Mouse (Mus musculus): ENCODE measurements around the gene Vwa5b1. TPM values are rescaled to one million over a fixed set of nuclear protein-coding genes. Genes with fewer than 3 reads are reported as not detected.

The Vwa5b1 gene
- polyA plus RNA-seq, 1 experiment = 0.08 TPM

DNA sequence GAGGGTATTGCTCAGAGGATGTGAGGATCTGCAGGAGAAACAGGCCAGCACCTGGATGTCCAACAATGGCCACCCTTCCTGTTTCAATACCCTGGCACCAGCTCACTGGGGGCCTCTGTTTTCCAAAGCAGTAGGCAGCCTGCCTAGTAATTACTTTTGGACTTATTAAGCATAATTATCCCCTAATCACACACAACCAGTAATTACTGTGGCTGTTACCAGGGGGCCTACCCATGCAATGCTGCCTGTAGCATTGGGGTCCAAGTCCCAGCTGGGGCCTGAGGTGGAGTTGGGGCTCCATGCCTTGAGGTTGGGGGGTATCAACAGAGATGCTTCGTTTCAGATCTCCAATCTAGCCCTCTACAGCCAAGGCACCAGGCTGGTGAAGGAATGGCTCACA lies 82.6 kb downstream of the Vwa5b1 start:
- WGBS = 41% methylated on average over 1 of the region's 1 CpGs
- H3K27ac ChIP-seq (ENCODE audit: control insufficient read depth, insufficient read depth, low read length) = no peak overlapping the region

DNA sequence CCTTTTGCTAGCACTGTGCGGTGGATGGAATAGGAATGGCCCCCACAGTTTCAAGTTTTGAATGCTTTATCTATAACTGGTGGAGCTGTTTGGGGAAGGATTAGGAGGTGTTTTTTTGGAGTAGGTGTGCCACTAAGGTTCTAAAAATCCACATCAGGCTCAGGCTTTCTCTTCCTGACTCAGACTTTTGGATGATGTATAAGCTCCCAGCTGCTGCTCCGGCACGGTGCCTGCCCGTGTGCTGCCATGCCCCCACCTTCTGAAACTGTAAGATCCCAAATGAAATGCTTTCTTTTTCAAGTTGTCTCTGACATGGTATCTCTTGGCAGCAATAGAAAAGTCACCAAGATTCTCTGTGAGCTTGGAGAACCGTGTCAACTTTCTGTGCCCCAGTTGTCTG lies 84.1 kb downstream of the Vwa5b1 start:
- 93% methylated on average over 5 of the region's 5 CpGs for WGBS
- H3K4me1 ChIP-seq (replicated peaks; ENCODE audit: control insufficient read depth, insufficient read depth, low read length) = no peaks in the 10 kb centered on the region
- DNase-seq = no peak
- H3K36me3 ChIP-seq (ENCODE audit: control insufficient read depth, insufficient read depth, low read length) = no peaks in the 10 kb centered on the region
- H3K4me3 ChIP-seq (ENCODE audit: control insufficient read depth, insufficient read depth, low read length) = no peak overlapping the region
- no peak overlapping the region for H3K27ac ChIP-seq (ENCODE audit: control insufficient read depth, insufficient read depth, low read length)
- no peaks in the 10 kb centered on the region for H3K27me3 ChIP-seq (ENCODE audit: control insufficient read depth, insufficient read depth, low read length)
- TF ChIP-seq POLR2A (IDR thresholded peaks at IDR 0.05; ENCODE audit: control insufficient read depth, extremely low read depth, insufficient read depth, low read length, poor library complexity) (no peak), CTCF (IDR thresholded peaks at IDR 0.05; ENCODE audit: borderline replicate concordance, control insufficient read depth, extremely low read depth, insufficient read depth, low read length, poor library complexity) (no peak)

More for the DNA sequence above, 82.6 kb downstream of the Vwa5b1 start:
- no peak for DNase-seq
- Histone ChIP-seq H3K4me3 (ENCODE audit: control insufficient read depth, insufficient read depth, low read length) (no peak overlapping the region), H3K4me1 (replicated peaks; ENCODE audit: control insufficient read depth, insufficient read depth, low read length) (no peaks in the 10 kb centered on the region), H3K36me3 (ENCODE audit: control insufficient read depth, insufficient read depth, low read length) (no peaks in the 10 kb centered on the region), H3K27me3 (ENCODE audit: control insufficient read depth, insufficient read depth, low read length) (no peaks in the 10 kb centered on the region)
- TF ChIP-seq CTCF (IDR thresholded peaks at IDR 0.05; ENCODE audit: borderline replicate concordance, control insufficient read depth, extremely low read depth, insufficient read depth, low read length, poor library complexity) = no peak
- no peak for TF ChIP-seq POLR2A (IDR thresholded peaks at IDR 0.05; ENCODE audit: control insufficient read depth, extremely low read depth, insufficient read depth, low read length, poor library complexity)

GRCm38 (mm10) chr4:138550557-138550956 lies 85.1 kb downstream of the Vwa5b1 start:
- H3K4me1 ChIP-seq (replicated peaks; ENCODE audit: control insufficient read depth, insufficient read depth, low read length) = no peaks in the 10 kb centered on the region
- no peak overlapping the region for H3K4me3 ChIP-seq (ENCODE audit: control insufficient read depth, insufficient read depth, low read length)
- TF ChIP-seq POLR2A (IDR thresholded peaks at IDR 0.05; ENCODE audit: control insufficient read depth, extremely low read depth, insufficient read depth, low read length, poor library complexity) (no peak), CTCF (IDR thresholded peaks at IDR 0.05; ENCODE audit: borderline replicate concordance, control insufficient read depth, extremely low read depth, insufficient read depth, low read length, poor library complexity) (no peak)
- no peaks in the 10 kb centered on the region for H3K27me3 ChIP-seq (ENCODE audit: control insufficient read depth, insufficient read depth, low read length)
- H3K27ac ChIP-seq (ENCODE audit: control insufficient read depth, insufficient read depth, low read length) = no peak overlapping the region
- no peak for DNase-seq
- 60% methylated on average over 5 of the region's 5 CpGs for WGBS
- no peaks in the 10 kb centered on the region for H3K36me3 ChIP-seq (ENCODE audit: control insufficient read depth, insufficient read depth, low read length)

DNA sequence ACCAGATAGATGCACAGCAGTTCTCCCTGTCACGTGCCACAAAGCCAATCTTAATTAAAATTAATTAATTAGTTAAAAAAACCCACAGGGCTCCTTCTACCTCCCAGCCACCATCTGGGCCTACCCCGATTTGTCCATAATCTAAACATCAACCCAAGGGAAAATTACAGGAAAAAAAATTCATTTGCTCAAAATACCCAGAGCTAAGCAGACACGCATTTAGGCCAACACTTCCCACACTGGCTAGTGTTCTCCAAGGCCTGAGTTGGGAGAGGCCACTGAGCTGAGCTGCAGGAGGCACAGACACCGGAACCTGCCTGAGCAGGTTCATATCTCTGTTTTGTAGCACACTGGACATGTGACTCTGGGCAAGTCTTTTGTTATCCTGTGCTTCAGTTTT lies 86.7 kb downstream of the Vwa5b1 start:
- no peaks in the 10 kb centered on the region for H3K4me1 ChIP-seq (replicated peaks; ENCODE audit: control insufficient read depth, insufficient read depth, low read length)
- DNase-seq = no peak
- H3K4me3 ChIP-seq (ENCODE audit: control insufficient read depth, insufficient read depth, low read length) = no peak overlapping the region
- no peak for TF ChIP-seq CTCF (IDR thresholded peaks at IDR 0.05; ENCODE audit: borderline replicate concordance, control insufficient read depth, extremely low read depth, insufficient read depth, low read length, poor library complexity)
- TF ChIP-seq POLR2A (IDR thresholded peaks at IDR 0.05; ENCODE audit: control insufficient read depth, extremely low read depth, insufficient read depth, low read length, poor library complexity) = no peak
- WGBS = 87% methylated on average over 4 of the region's 4 CpGs
- no peak overlapping the region for H3K27ac ChIP-seq (ENCODE audit: control insufficient read depth, insufficient read depth, low read length)
- H3K27me3 ChIP-seq (ENCODE audit: control insufficient read depth, insufficient read depth, low read length) = no peaks in the 10 kb centered on the region
- no peaks in the 10 kb centered on the region for H3K36me3 ChIP-seq (ENCODE audit: control insufficient read depth, insufficient read depth, low read length)

GRCm38 (mm10) chr4:138548124-138548561 lies 87.5 kb downstream of the Vwa5b1 start:
- no peaks in the 10 kb centered on the region for H3K36me3 ChIP-seq (ENCODE audit: control insufficient read depth, insufficient read depth, low read length)
- WGBS = 32% methylated on average over 10 of the region's 10 CpGs
- DNase-seq = no peak
- no peak overlapping the region for H3K27ac ChIP-seq (ENCODE audit: control insufficient read depth, insufficient read depth, low read length)
- H3K27me3 ChIP-seq (ENCODE audit: control insufficient read depth, insufficient read depth, low read length) = no peaks in the 10 kb centered on the region
- no peaks in the 10 kb centered on the region for H3K4me1 ChIP-seq (replicated peaks; ENCODE audit: control insufficient read depth, insufficient read depth, low read length)
- no peak overlapping the region for H3K4me3 ChIP-seq (ENCODE audit: control insufficient read depth, insufficient read depth, low read length)
- TF ChIP-seq CTCF (IDR thresholded peaks at IDR 0.05; ENCODE audit: borderline replicate concordance, control insufficient read depth, extremely low read depth, insufficient read depth, low read length, poor library complexity) = no peak
- no peak for TF ChIP-seq POLR2A (IDR thresholded peaks at IDR 0.05; ENCODE audit: control insufficient read depth, extremely low read depth, insufficient read depth, low read length, poor library complexity)

GRCm38 (mm10) chr4:138547556-138547955 lies 88.1 kb downstream of the Vwa5b1 start:
- no peaks in the 10 kb centered on the region for H3K27me3 ChIP-seq (ENCODE audit: control insufficient read depth, insufficient read depth, low read length)
- no peak overlapping the region for H3K4me3 ChIP-seq (ENCODE audit: control insufficient read depth, insufficient read depth, low read length)
- TF ChIP-seq POLR2A (IDR thresholded peaks at IDR 0.05; ENCODE audit: control insufficient read depth, extremely low read depth, insufficient read depth, low read length, poor library complexity) = no peak
- TF ChIP-seq CTCF (IDR thresholded peaks at IDR 0.05; ENCODE audit: borderline replicate concordance, control insufficient read depth, extremely low read depth, insufficient read depth, low read length, poor library complexity) = no peak
- DNase-seq = no peak
- no peaks in the 10 kb centered on the region for H3K36me3 ChIP-seq (ENCODE audit: control insufficient read depth, insufficient read depth, low read length)
- H3K27ac ChIP-seq (ENCODE audit: control insufficient read depth, insufficient read depth, low read length) = no peak overlapping the region
- no peaks in the 10 kb centered on the region for H3K4me1 ChIP-seq (replicated peaks; ENCODE audit: control insufficient read depth, insufficient read depth, low read length)
- 27% methylated on average over 10 of the region's 10 CpGs for WGBS

DNA sequence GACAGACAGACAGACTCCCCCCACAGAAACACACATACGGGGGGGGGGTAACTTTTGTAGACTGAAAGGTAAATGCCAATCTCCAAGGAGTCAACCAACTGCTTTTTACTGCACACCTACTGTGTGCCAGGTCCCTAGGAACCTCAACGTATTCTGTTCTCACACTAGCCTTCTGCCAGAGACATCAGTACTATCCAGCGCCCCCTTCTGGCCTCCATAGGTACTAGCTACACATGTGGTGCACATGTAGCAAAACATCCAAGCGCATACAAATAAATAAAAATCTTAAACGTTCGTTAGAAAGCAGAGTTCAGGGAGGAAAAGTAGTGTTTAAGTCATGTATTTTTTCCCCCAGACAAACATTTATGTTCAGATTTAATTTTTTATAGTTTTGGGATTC lies 88.6 kb downstream of the Vwa5b1 start:
- Histone ChIP-seq H3K4me1 (replicated peaks; ENCODE audit: control insufficient read depth, insufficient read depth, low read length) (no peaks in the 10 kb centered on the region), H3K36me3 (ENCODE audit: control insufficient read depth, insufficient read depth, low read length) (no peaks in the 10 kb centered on the region), H3K4me3 (ENCODE audit: control insufficient read depth, insufficient read depth, low read length) (no peak overlapping the region), H3K27me3 (ENCODE audit: control insufficient read depth, insufficient read depth, low read length) (no peaks in the 10 kb centered on the region), H3K27ac (ENCODE audit: control insufficient read depth, insufficient read depth, low read length) (no peak overlapping the region)
- TF ChIP-seq CTCF (IDR thresholded peaks at IDR 0.05; ENCODE audit: borderline replicate concordance, control insufficient read depth, extremely low read depth, insufficient read depth, low read length, poor library complexity) (no peak), POLR2A (IDR thresholded peaks at IDR 0.05; ENCODE audit: control insufficient read depth, extremely low read depth, insufficient read depth, low read length, poor library complexity) (no peak)
- DNase-seq = no peak
- WGBS = 63% methylated on average over 6 of the region's 6 CpGs
